Mouse (Mus musculus) B cell, adult 2 months (primary cell): ENCODE data around the gene Rhpn2.
"Not testable (repeated sequence)": the region's sequence is repeated elsewhere in the genome, so short reads cannot be mapped to it uniquely, and the experiment has no call there.

Experiments used
- DNase-seq, 2 experiments: peaks; one replicate each; pipeline ENCODE4 v3.0.0; 2022

Rhpn2 gene

DNA sequence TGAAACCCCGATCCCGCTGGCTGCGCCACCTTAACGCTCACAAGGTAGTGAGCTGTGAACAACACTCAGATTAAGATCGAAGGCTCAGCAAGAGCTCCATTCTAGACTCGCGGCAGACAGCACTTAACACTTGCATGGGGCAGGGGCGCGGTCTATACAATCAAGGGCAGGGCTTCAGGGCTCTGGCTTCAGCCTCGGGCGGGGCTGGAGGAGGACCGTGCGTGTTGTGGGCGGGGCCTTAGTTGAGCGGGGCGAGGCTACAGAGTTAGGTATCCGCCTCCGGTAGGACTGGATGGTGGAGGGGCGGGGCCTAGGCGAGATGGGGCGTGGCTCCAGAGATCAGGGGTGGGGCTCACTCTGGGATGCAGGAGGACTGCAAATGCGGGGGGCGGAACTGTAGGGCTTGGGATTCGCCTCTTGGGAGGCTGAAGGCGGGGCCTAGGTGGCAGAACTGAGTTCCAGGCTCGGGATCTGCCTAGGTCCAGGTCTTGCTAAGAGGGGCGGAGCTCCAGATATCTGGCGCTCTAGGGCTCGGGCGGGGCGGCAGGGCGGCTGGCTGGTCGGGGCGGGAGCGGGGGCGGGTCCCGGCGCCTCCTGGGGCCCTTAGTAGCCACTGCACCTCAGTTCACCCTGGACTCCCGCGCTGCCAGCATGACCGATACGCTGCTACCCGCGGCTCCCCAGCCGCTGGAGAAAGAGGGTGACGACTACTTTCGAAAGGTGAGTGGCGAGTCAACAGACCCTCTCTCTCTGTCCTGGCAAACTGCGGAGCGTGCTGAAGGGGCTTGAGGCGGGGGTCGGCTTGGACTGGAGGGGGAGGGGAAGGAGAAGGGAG is at the start of gene Rhpn2:
Rhpn2 (plus strand) TSS at position 479 of the 835 bp plus-strand sequence.
- peak; percentile 99 for DNase-seq

DNA sequence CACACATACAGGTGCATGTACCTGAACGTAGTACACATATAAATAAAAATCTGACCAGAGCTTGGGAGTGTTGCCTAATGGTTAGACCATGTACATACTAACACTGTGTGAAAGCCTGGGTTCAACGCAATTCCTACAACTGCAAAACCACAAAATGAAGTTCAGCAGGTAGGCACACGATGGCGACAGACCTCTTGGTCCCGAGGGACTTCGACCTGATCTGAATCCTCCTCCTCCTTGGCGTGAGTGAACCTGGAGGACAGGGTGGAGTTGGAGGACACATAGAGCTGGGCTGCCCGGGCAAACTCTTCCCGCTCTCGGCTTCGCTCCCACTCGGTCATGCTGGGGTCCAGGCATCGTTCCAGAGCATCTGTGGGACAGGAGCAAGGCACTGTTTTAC is 40.5 kb upstream of the Rhpn2 start:
- DNase-seq, result no peak

DNA sequence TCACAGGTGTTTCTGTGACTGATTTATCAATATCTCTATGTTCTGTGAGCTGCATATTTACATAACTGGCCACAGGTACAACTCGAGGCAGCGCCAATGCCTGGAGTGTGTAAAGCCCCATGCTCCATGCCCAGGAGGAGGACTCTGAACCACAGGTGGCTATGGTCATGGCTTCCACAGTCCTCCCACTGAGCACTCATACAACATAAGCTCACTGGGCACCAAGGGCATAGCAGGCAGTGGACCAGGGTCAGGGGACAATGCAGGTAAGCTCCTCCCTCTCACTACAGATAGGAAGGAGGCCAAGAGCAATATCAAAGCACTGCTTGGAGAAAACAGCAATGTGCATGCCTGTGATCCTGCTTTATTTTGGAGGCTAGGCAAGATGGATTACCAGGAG is 38.3 kb upstream of the Rhpn2 start:
- no peak for DNase-seq

DNA sequence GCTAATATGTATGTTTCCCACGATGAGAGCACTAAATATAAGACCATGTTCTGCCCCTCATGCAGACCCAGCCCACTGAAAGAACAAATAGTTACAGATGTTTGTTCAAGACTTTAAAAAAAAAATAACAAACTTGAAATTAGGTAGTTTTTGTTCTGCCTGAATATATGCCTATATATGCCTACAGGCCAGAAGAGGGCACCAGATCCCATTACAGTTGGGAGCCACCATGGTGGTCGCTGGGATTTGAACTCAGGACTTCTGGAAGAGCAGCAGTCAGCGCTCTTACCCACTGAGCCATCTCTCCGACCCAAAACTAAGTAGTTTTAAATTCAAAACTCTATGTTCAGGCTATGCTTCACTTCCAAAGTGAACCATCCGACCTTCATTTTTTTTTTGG is 36.1 kb upstream of the Rhpn2 start:
- DNase-seq, result no peak

DNA sequence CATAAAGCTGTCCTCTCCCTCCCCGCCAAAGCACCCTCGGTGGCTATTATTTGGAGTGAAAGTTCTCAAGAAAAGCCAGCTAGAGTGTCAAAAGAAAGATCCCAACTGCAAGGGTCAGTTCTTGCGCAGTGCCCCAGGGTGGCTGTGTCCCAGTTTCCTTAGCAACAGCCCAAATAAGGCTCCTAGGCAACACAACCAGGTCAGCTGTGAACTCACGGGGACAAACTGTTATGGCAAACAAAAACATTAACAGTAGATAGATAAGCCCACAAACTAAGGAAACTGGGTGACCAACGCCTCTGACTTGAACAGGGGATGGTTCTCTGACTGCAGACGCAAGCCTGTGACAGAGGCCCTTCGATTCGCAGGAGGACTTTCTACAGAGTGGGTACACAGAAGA is 34.3 kb upstream of the Rhpn2 start:
- no peak for DNase-seq

DNA sequence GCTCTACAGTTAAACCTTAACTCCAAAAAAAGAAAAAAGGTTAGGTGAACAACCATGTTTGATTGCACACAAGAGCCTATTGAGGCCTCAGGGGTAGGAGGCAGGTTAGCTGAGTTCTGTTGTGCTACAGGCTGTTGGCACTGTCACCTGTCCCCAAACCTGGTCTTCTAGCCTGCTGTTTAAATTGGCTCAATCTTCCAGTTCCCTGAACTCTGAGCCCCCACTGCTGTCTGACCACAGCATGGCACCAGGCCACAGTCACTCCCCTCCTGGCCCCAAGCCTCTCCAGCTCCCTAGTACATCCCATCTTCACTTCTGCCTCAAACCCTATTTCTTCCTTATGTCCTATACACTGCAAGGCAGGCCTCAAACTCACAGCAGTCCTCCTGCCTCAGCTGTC is 33.2 kb upstream of the Rhpn2 start:
- DNase-seq, result no peak

DNA sequence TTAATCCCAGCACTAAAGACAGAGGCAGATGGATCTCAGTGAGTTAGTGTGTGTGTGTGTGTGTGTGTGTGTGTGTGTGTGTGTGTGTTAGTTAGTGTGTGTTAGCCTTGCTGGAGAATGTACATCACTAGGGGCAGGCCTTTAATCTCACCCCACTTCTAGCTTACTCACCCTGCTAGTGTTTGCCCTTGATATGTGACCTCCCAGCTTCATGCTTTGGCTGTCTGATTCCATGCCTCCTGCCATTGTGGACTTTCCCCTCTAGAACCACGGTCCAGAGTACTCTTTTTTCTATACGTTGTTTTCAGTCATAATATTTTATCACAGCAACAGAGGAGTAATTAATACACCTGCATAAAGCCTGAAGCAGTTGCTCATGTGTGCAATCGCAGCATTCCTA is 22.8 kb upstream of the Rhpn2 start:
- DNase-seq, result no peak

DNA sequence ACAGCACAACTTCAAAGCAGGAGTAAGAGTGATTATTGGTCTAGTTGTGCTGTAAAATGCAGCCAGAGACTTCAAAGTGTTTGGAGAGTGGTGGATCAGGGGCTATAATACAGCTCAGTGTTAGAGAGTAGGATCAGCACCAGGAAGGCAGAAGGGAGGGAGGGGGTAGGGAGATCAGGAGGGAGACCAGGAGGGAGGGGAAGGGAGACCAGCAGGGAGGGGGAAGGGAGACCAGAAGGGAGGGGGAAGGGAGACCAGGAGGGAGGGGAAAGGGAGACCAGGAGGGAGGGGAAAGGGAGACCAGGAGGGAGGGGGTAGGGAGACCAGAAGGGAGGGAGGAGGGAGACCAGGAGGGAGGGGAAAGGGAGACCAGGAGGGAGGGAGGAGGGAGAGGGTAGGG is 19.8 kb upstream of the Rhpn2 start:
- DNase-seq, result no peak

DNA sequence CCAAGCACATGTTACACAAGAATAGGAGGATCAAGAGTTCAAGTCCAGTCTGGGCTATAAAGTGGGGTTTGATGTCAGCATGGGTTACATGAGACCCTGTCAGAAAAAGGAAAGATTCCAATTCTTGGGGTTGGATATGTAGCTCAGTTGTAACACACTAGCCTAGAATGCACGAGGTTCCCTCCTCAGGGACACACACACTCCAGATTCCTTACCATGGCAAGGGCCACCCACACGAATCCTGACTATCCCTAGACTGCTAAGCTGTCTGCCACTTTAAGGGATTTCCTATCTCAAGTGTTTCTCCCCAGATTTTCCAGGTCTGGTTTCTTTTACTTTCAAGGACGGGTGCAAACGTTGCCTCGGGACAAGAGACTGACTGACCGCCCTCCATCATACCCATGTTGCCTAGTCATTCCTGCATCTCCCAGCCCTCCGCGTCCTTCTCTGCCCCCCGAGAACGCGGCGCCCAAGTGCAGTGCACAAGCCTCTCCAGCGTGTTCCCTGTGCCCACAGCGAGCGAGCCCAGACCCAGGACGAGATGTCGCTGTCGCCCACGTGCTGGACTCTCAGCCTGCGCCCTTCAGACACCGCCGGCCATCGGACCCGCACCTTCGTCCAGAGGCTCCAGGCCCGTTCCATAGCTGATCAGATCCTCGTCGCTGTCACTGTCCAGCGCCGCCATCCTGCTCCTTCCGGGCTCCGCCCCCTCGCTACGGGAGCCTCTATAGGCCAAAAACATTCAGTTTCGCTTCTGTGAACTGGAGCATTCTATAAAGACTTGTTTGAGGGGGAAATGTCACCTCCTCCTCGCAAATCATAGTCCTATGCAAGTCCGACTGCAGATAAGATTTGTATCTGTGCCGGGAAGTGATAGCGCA is 16.0 kb upstream of the Rhpn2 start, which contains the start of gene Gpatch1:
Gpatch1 (minus strand) TSS at position 712 of the 881 bp plus-strand sequence.
- DNase-seq, result peak; percentile 94 to 95

DNA sequence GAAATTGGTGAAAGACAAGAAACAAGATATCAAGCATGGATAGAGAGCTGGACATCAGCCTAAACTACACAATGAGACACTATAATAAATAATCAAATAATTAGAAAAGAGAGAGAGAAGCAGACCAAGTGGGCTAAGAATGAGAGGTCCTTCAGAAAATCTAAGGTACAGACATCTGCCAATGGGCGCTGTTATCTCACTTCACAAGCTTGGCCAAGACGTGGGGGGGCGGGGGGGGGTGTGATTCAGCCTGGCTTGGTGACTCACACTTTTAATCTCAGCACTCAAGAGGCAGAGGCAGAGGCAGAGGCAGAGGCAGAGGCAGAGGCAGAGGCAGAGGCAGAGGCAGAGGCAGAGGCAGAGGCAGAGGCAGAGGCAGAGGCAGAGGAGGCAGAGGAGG is 14.7 kb upstream of the Rhpn2 start:
- DNase-seq, result not testable (repeated sequence)

DNA sequence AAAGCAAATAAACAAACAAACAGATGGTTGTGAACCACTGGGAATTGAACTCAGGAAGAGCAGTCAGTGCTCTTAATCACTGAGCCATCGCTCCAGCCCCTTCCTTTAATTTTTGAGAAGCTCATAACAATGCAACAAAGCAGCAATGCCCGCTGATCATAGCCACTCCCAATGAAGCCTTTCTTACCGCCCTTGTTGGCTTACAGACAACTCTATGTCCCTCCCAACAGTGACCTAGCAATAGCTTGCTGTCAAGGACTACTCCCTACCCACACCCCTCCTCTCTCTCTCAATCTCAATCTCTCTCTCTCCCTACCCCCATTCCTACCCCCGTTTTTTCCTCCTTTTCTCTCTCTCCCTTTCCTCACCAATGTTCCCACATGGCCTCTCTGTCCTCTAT is 14.2 kb upstream of the Rhpn2 start:
- no peak for DNase-seq

DNA sequence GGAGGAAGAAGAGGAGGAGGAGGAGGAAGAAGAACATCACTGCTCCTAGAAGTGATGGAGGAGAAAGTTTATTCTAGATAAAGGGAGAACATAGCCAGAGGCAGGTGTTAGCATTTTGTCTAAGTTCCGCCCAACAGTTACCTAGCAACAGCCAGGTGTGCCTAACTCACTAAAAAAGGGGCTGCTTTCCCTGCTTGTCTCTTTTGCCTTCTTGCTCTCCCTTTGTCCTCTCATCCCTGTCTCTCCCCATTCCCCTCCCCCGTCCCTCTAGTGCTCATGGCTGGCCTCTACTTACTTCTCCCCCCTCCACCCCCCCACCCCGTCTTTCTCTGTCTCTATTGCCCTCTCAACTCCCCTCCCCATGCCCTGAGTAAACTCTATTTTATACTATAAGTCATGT is 11.8 kb upstream of the Rhpn2 start:
- DNase-seq, result no peak

DNA sequence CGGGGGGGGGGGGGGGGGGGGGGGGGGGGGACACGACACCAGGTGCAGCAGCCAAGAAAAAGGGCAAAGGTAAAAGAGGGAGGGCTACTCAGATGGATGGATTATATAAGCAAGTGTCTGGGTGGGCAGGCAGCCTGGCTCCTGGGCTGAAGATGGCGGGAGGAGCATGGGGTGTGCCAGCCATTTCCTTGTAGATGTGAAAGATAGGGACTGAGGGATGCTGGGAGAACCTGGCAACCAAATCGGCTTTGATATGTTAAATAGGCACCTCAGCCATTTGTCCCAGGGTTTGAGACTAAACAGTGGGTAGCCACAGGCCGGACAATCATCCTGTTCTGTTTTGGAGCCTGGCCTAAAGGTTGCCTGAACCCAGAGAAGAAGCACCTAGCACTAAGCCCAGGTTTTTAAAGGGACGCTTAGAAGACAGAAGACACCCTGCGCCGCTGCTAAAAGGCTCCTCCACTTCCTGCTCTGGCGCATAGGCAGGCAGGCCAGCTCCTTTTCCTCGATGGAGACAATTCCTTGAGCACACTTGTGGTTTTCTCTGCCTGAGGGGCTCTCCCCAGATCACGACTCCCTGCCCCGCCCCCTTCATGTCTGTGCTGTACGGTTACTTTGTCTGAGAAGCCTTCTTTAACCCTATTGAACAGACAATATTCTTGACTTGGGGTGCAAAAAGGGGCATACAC is 11.1 kb upstream of the Rhpn2 start:
- DNase-seq, result no peak

DNA sequence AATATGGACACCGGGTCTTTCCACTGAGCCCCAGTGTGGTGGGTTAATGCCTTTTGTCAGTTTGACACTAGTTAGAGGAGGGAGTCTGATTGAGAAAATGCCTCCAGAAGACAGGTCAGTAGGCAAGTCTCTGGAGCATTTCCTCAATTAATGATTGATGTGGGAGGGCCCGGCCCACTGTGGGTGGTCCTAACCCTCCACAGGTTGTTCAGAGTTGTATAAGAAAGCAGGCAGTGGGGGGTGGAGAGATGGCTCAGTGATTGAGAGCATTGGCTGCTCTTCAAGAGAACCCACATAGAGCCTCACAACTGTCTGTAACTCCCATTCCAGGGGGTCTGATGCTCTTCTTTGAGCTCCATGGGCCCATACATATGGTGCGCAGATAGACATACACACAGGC is 2.4 kb upstream of the Rhpn2 start:
- DNase-seq, result no peak

DNA sequence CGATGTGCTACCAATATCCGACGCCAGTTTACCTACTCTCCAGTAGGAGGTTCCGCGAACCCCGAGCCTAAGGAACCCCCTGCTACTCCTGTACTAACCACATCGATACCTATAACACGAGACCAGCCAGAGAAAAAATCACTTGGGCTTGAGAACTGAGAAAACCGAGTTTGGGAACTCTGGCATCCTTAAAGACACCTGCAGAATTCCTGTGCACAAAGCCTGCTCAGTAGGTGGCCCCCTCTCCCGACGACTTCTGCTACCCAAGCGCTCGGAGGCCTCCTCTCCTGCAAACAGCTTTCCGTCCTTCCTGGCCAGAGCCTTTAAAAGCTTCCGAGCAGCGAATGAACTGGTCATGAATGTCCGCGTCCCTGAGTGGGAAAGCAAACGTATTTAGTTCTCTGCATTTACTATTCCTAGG is 729 bp upstream of the Rhpn2 start:
- DNase-seq, result peak; percentile 33 to 37

DNA sequence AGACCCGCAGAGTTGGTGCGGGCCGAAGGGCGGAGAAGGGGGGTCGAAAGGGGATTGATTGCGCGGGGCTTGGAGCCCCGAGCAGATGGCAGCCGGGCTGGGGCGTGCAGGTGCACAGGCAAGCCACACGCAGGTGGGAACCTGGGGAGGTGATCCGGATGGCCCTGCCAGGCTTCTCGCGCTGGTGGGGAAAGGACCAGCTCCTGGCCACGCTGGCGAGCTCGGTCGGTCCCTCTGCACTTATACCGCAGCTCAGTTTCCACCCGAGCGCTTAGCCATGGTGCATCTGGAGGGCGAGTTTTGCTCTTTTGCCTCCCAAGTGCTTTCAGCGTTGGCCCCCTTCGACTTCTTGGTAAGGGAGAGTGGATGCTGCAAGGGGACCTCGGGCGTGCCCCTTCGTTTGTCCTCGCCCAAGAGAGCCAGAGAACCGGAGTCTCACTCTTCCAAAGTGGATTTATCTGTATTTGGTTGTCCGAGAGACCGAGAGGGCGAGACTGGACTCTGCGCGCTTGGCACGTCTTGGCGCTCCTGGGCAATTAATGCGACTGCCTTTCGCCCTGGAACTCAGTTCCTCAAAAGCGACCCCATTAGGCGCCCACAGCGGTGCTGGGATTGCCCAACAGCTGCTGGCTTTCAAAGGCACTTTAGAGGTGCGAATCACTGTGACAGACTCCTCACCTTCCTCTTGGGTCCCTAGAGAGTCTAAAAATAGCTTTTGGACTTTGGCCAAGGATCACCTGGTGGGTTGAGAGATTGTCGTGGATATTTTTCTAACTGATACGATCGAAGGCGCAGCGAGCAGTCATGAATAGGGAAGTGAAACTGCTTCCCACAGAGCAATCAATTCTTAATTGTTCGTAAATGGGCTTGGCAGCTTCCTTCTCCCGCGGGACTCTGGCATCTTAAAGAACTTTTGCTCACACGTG is 820 bp downstream of the Rhpn2 start:
- peak; percentile 75 to 79 for DNase-seq

DNA sequence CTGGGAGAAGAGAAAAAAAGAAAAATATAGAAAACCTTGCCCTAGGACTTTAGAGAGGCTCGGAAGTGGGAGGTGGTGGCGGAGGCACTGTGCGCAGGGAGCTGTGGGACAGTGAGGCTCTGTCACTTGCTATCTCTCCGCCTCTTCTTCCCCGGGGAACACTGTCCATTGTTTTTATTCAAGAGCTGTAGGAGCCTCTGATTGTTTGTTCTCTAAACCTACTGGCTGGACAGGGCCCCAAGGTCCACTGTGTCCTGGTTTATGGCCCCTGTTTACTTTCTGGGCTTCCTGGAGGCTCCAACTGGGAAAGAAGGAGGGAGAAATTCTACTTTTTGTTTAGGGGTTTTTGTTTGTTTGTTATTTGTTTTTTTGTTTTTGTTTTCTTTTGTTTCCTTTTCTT is 6.2 kb downstream of the Rhpn2 start:
- DNase-seq, result no peak

DNA sequence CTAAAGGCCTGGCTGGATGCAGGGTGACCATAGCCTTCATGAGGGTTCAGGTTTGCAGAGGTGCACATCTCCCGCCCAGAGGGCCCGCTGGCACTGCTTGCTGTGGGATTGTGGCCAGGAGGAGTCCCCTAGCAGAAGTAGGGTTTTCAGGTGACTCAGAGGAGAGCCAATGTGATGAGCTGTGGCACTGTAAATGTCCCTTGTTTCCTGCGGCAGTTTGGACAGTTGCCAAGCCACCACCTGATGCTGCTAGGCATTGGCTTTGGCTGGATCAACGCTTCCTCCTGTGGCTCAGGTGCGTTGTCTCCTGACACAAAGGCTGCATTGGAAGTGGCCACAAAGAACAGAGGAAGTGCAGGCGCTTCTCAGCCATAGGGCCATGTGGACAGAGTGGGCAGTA is 7.3 kb downstream of the Rhpn2 start:
- DNase-seq, result no peak

DNA sequence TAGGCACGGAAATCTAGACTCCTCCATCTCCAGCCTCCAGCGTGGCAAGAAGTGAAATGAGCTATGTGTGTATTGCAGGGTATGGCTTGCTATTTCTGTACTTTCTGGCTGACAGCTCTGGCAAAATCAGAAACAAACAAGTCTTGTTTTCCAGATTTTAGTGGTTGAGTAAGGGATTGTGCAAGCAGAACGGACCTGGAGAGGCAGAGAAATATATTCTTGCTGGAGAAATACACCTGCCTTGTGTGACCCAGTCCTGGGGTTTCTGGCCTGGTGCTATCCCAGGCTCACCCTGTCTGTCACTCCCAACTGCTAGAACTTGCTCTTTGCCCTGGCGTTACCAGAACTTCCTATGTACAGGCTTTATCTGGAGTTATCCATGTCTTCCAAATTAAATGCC is 8.5 kb downstream of the Rhpn2 start:
- DNase-seq, result no peak

DNA sequence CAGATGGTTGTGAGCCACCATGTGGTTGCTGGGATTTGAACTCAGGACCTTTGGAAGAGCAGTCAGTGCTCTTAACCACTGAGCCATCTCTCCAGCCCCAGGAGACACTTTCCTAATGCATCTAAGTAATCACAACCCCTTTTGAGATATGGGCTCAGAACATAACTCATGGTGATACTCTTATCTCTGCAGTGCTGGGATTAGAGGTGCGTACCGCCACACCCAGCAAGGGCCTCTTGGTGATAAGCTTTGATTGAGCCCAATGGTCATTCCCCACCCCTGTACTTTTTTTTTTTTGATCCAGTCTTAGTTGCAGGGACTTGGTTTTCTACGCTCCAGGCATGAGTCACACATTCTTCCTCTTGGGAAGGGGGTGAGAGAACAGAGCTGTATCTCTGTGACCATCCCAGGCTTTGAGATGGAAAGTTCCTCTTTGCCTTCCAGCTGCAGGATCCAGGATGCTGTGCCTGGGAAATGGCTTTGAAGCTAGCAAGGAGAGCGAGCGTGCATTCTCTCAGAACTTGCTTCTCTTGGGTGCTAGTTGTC is 10.9 kb downstream of the Rhpn2 start:
- DNase-seq, result no peak

DNA sequence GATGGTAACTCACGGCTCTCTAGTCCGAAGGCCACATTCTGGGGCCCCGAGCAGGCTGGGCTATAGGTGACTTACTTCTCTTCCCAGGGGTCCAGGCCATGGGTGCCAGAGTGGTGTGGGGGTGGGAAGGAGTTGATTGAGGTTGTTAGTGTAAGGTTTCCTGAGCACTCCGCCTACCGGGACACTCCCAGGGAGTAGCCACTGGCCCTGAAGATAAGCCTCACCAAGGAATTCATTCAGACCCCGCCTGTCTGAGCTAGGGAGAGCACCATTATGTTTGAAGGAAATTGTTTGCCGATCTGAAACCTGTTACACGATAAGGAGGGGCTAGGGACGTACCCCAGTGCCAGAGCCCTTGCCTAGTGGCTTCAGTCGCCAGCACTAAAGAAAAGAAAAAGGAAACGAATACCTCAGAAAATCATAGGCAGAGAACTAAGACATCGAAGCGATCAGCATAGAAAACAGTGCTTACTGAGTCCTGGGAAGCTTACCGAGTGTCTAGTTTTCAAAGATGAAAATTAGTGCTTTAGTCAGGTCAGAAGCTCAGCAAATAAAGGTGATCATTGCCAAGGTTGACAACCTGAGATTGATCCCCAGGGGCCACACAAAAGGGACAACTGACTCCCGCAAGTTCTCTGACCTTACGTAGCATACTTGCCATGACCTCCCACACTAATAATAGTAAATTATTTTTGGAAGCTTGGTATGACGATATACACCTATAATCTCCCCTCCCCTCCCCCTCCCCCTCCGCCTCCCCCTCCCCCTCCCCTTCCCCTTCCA is 14.1 kb downstream of the Rhpn2 start:
- DNase-seq, result no peak
